Mouse (Mus musculus) bone marrow, adult 2 months (tissue): ENCODE measurements at regions not wholly inside any gene's neighbourhood (a gene's known extent, or its start where the extent isn't known, plus 50 kb on each side); places are given as distances from the start of the nearest gene placed in this dataset.

Source experiments
- CTCF ChIP-seq: fragments of 200-500 bp; IDR thresholded peaks from 2 replicates; pipeline ENCODE4 v1.5.1; 2011; ENCODE audit warnings: low read length, control low read depth; ENCODE audit not compliant: control insufficient read depth, insufficient read depth
- POLR2A ChIP-seq: fragments of 200-500 bp; IDR thresholded peaks from 2 replicates; pipeline ENCODE4 v1.6.1; 2011; ENCODE audit warnings: low read depth, mild to moderate bottlenecking, control low read depth, low read length, borderline replicate concordance; ENCODE audit not compliant: control insufficient read depth

DNA sequence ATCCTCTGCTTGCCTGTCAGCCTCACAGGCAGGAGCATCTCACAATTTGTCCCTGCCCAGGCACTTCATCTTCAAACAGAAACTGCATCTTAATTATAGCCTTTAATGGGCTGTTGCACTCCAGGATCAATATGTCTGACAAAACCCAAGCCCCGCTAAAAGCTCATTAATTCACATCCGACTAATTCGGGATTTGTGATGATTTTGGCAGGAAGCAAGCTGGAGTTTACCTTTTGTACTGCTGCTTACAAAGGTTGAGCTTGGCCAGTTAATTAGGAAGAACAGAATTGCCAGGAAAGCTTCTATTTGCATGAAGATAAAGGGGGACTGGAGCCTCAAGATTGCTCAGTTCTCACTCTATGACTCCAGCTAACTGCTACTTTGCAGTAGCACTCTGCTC lies 596.6 kb upstream of the Sptlc3 start:
- TF ChIP-seq CTCF (no peak), POLR2A (no peak)
